Mouse (Mus musculus): ENCODE measurements around the gene Tnp2. TPM values are rescaled to one million over a fixed set of nuclear protein-coding genes. Genes with fewer than 3 reads are reported as not detected.
A peak's percentile ranks its signal among the peaks of the same experiment; 100 is the strongest.

The Tnp2 gene
- polyA plus RNA-seq, 1 experiment from 2014 or later, result not detected

DNA sequence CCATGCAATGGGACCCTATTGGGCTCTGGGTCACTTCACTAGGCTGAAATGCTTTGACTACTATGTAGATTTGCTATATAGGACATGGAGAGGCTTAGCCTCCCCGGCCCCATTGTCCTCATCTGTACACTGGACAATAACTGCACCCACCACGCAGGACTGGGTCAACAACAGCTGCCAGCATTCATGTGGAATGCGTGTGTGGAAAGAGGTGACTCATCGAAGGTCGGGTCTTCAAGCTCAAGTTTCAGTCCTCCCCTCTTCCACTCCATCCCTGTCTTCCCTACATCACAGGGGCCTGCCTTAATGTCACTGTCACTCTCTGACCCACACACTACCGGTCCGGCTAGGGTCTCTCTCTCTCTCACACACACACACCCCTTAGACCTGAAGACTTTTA is 12.1 kb downstream of the Tnp2 start:
- no peaks in the 10 kb centered on the region for H3K9me3 ChIP-seq (ENCODE audit: low read length)
- ATAC-seq (no peak), DNase-seq (no peak)
- no peaks in the 10 kb centered on the region for H3K27me3 ChIP-seq (ENCODE audit: insufficient read depth, low read length)
- peaks cover 23% of the 10 kb centered on the region for H3K4me1 ChIP-seq (ENCODE audit: insufficient read depth)
- 50% methylated on average over 7 of the region's 7 CpGs for WGBS (ENCODE audit: insufficient replicate concordance)
- no peak overlapping the region for H3K27ac ChIP-seq (ENCODE audit: low read depth)
- H3K9ac ChIP-seq (replicated peaks), result no peak overlapping the region
- H3K4me2 ChIP-seq (ENCODE audit: low read depth, low read length), result no peak overlapping the region
- H3K36me3 ChIP-seq (replicated peaks; ENCODE audit: insufficient read depth, low read length), result no peaks in the 10 kb centered on the region
- TF ChIP-seq EP300 (IDR thresholded peaks at IDR 0.05; ENCODE audit: low read depth), result no peak
- H3K4me3 ChIP-seq (ENCODE audit: low read depth, low read length), result no peak overlapping the region

DNA sequence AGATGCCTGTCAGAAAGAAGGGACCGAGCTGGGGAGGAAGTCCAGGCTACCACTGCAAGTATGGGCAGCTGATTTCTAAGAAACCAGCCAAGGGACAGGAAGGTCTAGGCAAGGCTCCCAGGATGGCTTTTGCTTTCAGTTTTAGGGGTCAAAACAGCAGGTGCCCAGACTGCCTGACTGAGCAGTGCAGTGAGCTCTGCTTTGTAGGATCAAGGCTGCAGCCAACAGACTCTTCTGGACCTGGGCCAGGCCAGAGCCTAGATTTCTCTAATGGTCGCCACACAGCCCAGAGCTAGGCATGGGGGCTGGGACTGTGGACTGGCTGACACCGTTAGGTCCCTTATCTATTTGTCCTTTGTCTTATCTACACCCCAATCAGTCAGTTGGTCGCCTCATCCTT is 13.7 kb downstream of the Tnp2 start:
- no peak for TF ChIP-seq CTCF (IDR thresholded peaks at IDR 0.05; ENCODE audit: low read depth)
- TF ChIP-seq EP300 (IDR thresholded peaks at IDR 0.05; ENCODE audit: low read depth), result no peak
- Histone ChIP-seq H3K27me3 (ENCODE audit: insufficient read depth, low read length) (no peaks in the 10 kb centered on the region), H3K4me1 (ENCODE audit: insufficient read depth) (peaks cover 36% of the 10 kb centered on the region), H3K9ac (replicated peaks) (no peak overlapping the region), H3K9me3 (ENCODE audit: low read length) (no peaks in the 10 kb centered on the region), H3K4me3 (ENCODE audit: low read depth, low read length) (no peak overlapping the region), H3K4me2 (ENCODE audit: low read depth, low read length) (no peak overlapping the region), H3K36me3 (replicated peaks; ENCODE audit: insufficient read depth, low read length) (no peaks in the 10 kb centered on the region), H3K27ac (ENCODE audit: low read depth) (no peak overlapping the region)
- 21% methylated on average over 4 of the region's 4 CpGs for WGBS (ENCODE audit: insufficient replicate concordance)
- DNase-seq (no peak), ATAC-seq (no peak)

DNA sequence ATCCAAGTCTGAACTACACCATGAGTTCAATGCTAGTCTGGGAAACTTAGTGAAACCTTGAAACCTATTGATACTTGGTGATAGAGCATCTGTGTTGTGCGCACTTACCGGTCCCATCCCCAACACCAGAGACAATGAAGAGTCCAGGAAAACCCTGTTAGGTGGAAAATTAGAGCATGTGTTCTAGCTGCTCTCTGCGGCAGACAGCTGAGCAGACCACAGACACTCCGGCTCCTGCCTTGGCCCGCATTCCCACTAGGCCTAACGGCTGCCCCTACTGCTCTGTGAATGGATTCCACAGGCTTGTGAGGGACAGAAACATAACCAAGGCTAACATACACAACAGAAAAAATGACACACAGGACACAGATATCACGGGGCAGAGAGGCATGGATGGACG is 14.9 kb downstream of the Tnp2 start:
- ATAC-seq, result no peak

DNA sequence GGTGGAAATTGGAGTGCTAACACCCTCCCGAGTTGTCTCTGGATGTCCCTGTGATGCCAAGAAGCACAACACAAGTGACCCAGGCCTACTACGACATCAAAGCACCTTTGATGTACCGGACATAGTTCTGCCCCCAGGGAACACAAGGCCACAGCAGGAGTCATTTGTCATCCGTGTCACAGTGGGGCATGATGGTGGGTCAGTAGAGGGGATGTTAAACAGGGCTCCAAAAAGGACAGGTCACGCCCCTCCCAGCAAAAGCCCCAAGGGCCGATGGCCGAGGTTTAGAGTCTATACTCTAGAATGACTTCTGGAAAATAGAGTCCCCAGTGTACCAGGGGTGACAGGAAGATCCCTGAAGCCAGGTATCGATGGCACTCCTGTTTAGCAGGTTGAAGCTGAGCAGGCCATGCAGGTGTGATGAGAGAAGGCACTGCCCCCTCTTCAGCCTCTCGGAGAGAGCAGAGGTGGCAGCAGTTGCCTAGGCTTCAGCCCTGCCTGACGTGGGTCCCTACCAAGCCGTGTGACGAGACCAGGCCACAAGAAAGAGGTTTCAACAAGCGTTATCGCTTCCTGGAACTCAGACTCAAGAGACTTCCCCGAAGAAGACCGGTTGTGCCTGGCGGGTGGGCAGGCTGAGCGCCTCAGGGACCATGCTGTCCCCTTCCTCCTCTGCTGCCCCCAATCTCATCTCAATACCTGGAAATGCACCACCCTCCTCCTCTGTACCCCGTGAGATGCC is 16.5 kb downstream of the Tnp2 start:
- Histone ChIP-seq H3K4me3 (ENCODE audit: low read depth, low read length) (no peak overlapping the region), H3K9ac (replicated peaks) (no peak overlapping the region), H3K9me3 (ENCODE audit: low read length) (no peaks in the 10 kb centered on the region), H3K36me3 (replicated peaks; ENCODE audit: insufficient read depth, low read length) (no peaks in the 10 kb centered on the region), H3K27ac (ENCODE audit: low read depth) (peak overlapping the region; percentile 16; the same call in 1 of the 2 replicates), H3K27me3 (ENCODE audit: insufficient read depth, low read length) (no peaks in the 10 kb centered on the region), H3K4me2 (ENCODE audit: low read depth, low read length) (peak overlapping the region; percentile 32; the same call in 1 of the 2 replicates), H3K4me1 (ENCODE audit: insufficient read depth) (peaks cover 49% of the 10 kb centered on the region)
- ATAC-seq (peak; percentile 45; the same call in 1 of the 2 replicates), DNase-seq (no peak)
- TF ChIP-seq EP300 (IDR thresholded peaks at IDR 0.05; ENCODE audit: low read depth), result no peak
- no peak for TF ChIP-seq CTCF (IDR thresholded peaks at IDR 0.05; ENCODE audit: low read depth)
- 51% methylated on average over 19 of the region's 19 CpGs for WGBS (ENCODE audit: insufficient replicate concordance)

More for the DNA sequence above, 14.9 kb downstream of the Tnp2 start:
- WGBS (ENCODE audit: insufficient replicate concordance), result 81% methylated on average over 8 of the region's 8 CpGs
- Histone ChIP-seq H3K9ac (replicated peaks) (no peak overlapping the region), H3K4me1 (ENCODE audit: insufficient read depth) (peaks cover 47% of the 10 kb centered on the region), H3K36me3 (replicated peaks; ENCODE audit: insufficient read depth, low read length) (no peaks in the 10 kb centered on the region), H3K27me3 (ENCODE audit: insufficient read depth, low read length) (no peaks in the 10 kb centered on the region), H3K4me2 (ENCODE audit: low read depth, low read length) (no peak overlapping the region), H3K4me3 (ENCODE audit: low read depth, low read length) (no peak overlapping the region), H3K27ac (ENCODE audit: low read depth) (no peak overlapping the region), H3K9me3 (ENCODE audit: low read length) (no peaks in the 10 kb centered on the region)
- TF ChIP-seq EP300 (IDR thresholded peaks at IDR 0.05; ENCODE audit: low read depth) (no peak), CTCF (IDR thresholded peaks at IDR 0.05; ENCODE audit: low read depth) (no peak)
- DNase-seq, result no peak

DNA sequence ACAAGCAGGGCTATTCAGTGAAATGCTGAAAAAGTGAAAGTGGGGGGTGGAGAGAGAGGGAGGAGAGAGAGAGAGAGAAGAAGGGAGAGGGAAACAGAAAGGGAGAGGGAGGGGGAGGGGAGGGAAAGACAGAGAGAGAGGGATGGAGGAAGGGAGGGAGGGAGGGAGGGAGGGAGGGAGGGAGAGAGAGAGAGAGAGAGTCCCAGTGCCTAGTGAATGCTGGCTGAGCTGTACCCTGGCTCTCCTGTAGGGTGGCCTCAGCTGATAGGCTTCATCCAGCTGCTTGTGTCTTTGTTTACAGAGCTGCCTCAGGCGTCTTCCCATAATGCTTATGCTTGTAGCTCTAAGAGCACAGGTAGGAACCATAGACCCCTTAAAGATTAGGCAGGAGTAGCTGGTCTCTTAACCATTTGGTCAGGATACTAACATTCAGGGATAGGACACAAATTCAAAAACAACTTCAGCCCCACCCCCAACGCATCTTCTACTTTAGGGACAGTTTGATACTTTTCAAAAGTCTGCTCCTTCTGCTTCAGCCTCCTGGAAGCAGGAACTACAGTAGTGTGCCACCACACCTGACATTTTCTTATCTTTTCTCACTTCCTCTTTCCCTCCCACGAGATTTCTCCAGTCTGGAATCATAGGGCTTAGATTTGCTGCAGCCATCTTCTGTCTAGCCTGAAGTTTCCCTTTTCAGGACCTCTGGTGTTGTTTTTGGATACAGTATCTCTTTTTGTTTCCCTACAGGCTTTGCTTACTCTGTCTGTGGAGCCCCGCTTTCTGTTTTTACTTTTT is 17.7 kb downstream of the Tnp2 start:
- Histone ChIP-seq H3K27ac (ENCODE audit: low read depth) (0 out of 2 replicates have a peak overlapping the region, but pooled peaks have one; percentile 6), H3K9me3 (ENCODE audit: low read length) (no peaks in the 10 kb centered on the region), H3K27me3 (ENCODE audit: insufficient read depth, low read length) (no peaks in the 10 kb centered on the region), H3K9ac (replicated peaks) (no peak overlapping the region), H3K4me2 (ENCODE audit: low read depth, low read length) (no peak overlapping the region), H3K4me3 (ENCODE audit: low read depth, low read length) (no peak overlapping the region), H3K4me1 (ENCODE audit: insufficient read depth) (peaks cover 49% of the 10 kb centered on the region), H3K36me3 (replicated peaks; ENCODE audit: insufficient read depth, low read length) (no peaks in the 10 kb centered on the region)
- 35% methylated on average over 4 of the region's 4 CpGs for WGBS (ENCODE audit: insufficient replicate concordance)
- TF ChIP-seq CTCF (IDR thresholded peaks at IDR 0.05; ENCODE audit: low read depth), result peak; percentile 20; the same call in 1 of the 2 replicates
- TF ChIP-seq EP300 (IDR thresholded peaks at IDR 0.05; ENCODE audit: low read depth), result no peak
- ATAC-seq (peak; percentile 38), DNase-seq (no peak)

DNA sequence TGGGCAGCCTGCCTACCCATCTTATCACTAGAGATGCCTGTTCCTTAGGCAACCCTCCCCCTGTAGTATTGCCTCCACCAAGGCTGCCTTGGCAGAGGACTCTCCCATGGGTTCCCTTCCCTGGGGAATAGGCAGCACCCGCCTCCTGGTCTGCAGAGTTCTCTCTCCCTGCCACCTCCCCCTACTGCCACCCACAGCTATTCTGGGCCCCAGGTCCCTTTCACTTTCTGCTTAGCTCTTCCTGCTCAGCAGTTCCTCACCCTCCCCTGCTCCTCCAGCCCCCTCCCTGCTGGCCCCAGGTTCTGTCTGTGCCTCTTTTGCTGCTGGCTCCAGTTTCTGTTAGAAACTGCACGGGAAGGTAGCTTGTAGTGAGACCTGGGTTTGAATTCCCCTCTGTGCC is 18.8 kb downstream of the Tnp2 start:
- 24% methylated on average over 2 of the region's 2 CpGs for WGBS (ENCODE audit: insufficient replicate concordance)
- H3K27ac ChIP-seq (ENCODE audit: low read depth), result 0 out of 2 replicates have a peak overlapping the region, but pooled peaks have one; percentile 11
- no peaks in the 10 kb centered on the region for H3K27me3 ChIP-seq (ENCODE audit: insufficient read depth, low read length)
- DNase-seq (no peak), ATAC-seq (no peak)
- no peak overlapping the region for H3K4me3 ChIP-seq (ENCODE audit: low read depth, low read length)
- no peak overlapping the region for H3K9ac ChIP-seq (replicated peaks)
- H3K4me2 ChIP-seq (ENCODE audit: low read depth, low read length), result peak overlapping the region; percentile 35
- peaks cover 47% of the 10 kb centered on the region for H3K4me1 ChIP-seq (ENCODE audit: insufficient read depth)
- TF ChIP-seq CTCF (IDR thresholded peaks at IDR 0.05; ENCODE audit: low read depth) (no peak), EP300 (IDR thresholded peaks at IDR 0.05; ENCODE audit: low read depth) (no peak)
- no peaks in the 10 kb centered on the region for H3K9me3 ChIP-seq (ENCODE audit: low read length)
- no peaks in the 10 kb centered on the region for H3K36me3 ChIP-seq (replicated peaks; ENCODE audit: insufficient read depth, low read length)
